Mouse (Mus musculus): Measurements from ENCODE around the gene C9. TPM values are rescaled to one million over a fixed set of nuclear protein-coding genes. Genes with fewer than 3 reads are reported as not detected.

The C9 gene
- total and polyA plus RNA-seq, 3 experiments, result not detected

- H3K4me1 ChIP-seq (ENCODE audit: control insufficient read depth in 1 of 2, insufficient read depth in 2 of 2), result no peaks in the 10 kb centered on the region
- no peak overlapping the region for H3K4me2 ChIP-seq (ENCODE audit: insufficient read depth, low read depth, poor library complexity, severe bottlenecking)
- in situ Hi-C loops (cut with MboI; ENCODE audit: low pct_ligation_motif_present, low pct_unique_long_range_greater_than_20kb, low sequenced_read_pairs) (loop anchor here (25.0 kb wide), 1 partner anchor 212 kb away; no protein-coding TSS in a partner anchor), dilution Hi-C loops (cut with MboI; ENCODE audit: extremely low pct_ligation_motif_present, extremely low pct_unique_long_range_greater_than_20kb, low sequenced_read_pairs) (no loop called here)
- H3K9me3 ChIP-seq (replicated peaks; ENCODE audit: low read length), result no peaks in the 10 kb centered on the region
- no peak for DNase-seq (ENCODE audit: extremely low read depth)
- TF ChIP-seq MAX (IDR thresholded peaks at IDR 0.05; ENCODE audit: low read length) (no peak), MEF2A (IDR thresholded peaks at IDR 0.05; ENCODE audit: borderline replicate concordance, low read depth, low read length) (no peak), NELFE (IDR thresholded peaks at IDR 0.05; ENCODE audit: low read depth, low read length) (no peak), NRF1 (IDR thresholded peaks at IDR 0.05; ENCODE audit: low read depth, low read length) (no peak), RAD21 (IDR thresholded peaks at IDR 0.05; ENCODE audit: low read depth, low read length) (no peak), PAX5 (IDR thresholded peaks at IDR 0.05; ENCODE audit: low read length) (no peak), TCF12 (IDR thresholded peaks at IDR 0.05; ENCODE audit: low read depth, low read length) (no peak), UBTF (IDR thresholded peaks at IDR 0.05; ENCODE audit: low read depth, low read length) (no peak), BHLHE40 (IDR thresholded peaks at IDR 0.05; ENCODE audit: low read depth, low read length) (no peak), ZNF384 (IDR thresholded peaks at IDR 0.05; ENCODE audit: low read depth, low read length) (no peak), EP300 (IDR thresholded peaks at IDR 0.05; ENCODE audit: low read length) (no peak), IRF4 (IDR thresholded peaks at IDR 0.05; ENCODE audit: low read depth, low read length) (no peak), POLR2AphosphoS2 (IDR thresholded peaks at IDR 0.05; ENCODE audit: low read depth, low read length) (no peak), ELF1 (IDR thresholded peaks at IDR 0.05; ENCODE audit: low read depth, low read length) (no peak)
- H3K27me3 ChIP-seq (replicated peaks), result no peaks in the 10 kb centered on the region
- no peak overlapping the region for H3K27ac ChIP-seq (ENCODE audit: insufficient read depth, low read depth)
- H3K36me3 ChIP-seq (replicated peaks in 1 of 2; ENCODE audit: control insufficient read depth in 1 of 2, insufficient read depth in 1 of 2, low read length in 1 of 2), result no peaks in the 10 kb centered on the region
- H3K79me2 ChIP-seq (replicated peaks; ENCODE audit: control insufficient read depth, extremely low read depth, insufficient read depth, poor library complexity, severe bottlenecking), result no peaks in the 10 kb centered on the region
- no peak overlapping the region for H3K4me3 ChIP-seq (replicated peaks in 1 of 3; ENCODE audit: low read depth in 2 of 3, low read length in 2 of 3, poor library complexity in 1 of 3)
- no peak overlapping the region for H3K9ac ChIP-seq (ENCODE audit: insufficient read depth, low read depth)
These were observed 3.8 kb downstream of the C9 start for GRCm38 (mm10) chr15:6448892-6449291.

GRCm38 (mm10) chr15:6454461-6454860, 9.3 kb downstream of the C9 start:
- Histone ChIP-seq H3K79me2 (replicated peaks; ENCODE audit: control insufficient read depth, extremely low read depth, insufficient read depth, poor library complexity, severe bottlenecking) (no peaks in the 10 kb centered on the region), H3K9ac (ENCODE audit: insufficient read depth, low read depth) (no peak overlapping the region), H3K4me3 (replicated peaks in 1 of 3; ENCODE audit: low read depth in 2 of 3, low read length in 2 of 3, poor library complexity in 1 of 3) (no peak overlapping the region), H3K27me3 (replicated peaks) (no peaks in the 10 kb centered on the region), H3K27ac (ENCODE audit: insufficient read depth, low read depth) (no peak overlapping the region), H3K4me2 (ENCODE audit: insufficient read depth, low read depth, poor library complexity, severe bottlenecking) (no peak overlapping the region), H3K9me3 (replicated peaks; ENCODE audit: low read length) (no peaks in the 10 kb centered on the region), H3K36me3 (replicated peaks in 1 of 2; ENCODE audit: control insufficient read depth in 1 of 2, insufficient read depth in 1 of 2, low read length in 1 of 2) (no peaks in the 10 kb centered on the region), H3K4me1 (ENCODE audit: control insufficient read depth in 1 of 2, insufficient read depth in 2 of 2) (no peaks in the 10 kb centered on the region)
- dilution Hi-C loops (cut with MboI; ENCODE audit: extremely low pct_ligation_motif_present, extremely low pct_unique_long_range_greater_than_20kb, low sequenced_read_pairs), result no loop called here
- in situ Hi-C loops (cut with MboI; ENCODE audit: low pct_ligation_motif_present, low pct_unique_long_range_greater_than_20kb, low sequenced_read_pairs), result no loop called here
- no peak for DNase-seq (ENCODE audit: extremely low read depth)
- TF ChIP-seq HCFC1 (IDR thresholded peaks at IDR 0.05; ENCODE audit: low read depth, low read length), result no peak
- TF ChIP-seq SIN3A (IDR thresholded peaks at IDR 0.05; ENCODE audit: low read length), result no peak
- no peak for TF ChIP-seq TCF12 (IDR thresholded peaks at IDR 0.05; ENCODE audit: low read depth, low read length)
- no peak for TF ChIP-seq USF1 (IDR thresholded peaks at IDR 0.05; ENCODE audit: low read depth, low read length)
- no peak for TF ChIP-seq SMC3 (IDR thresholded peaks at IDR 0.05; ENCODE audit: low read depth, low read length)
- no peak for TF ChIP-seq ZNF384 (IDR thresholded peaks at IDR 0.05; ENCODE audit: low read depth, low read length)
- TF ChIP-seq NRF1 (IDR thresholded peaks at IDR 0.05; ENCODE audit: low read depth, low read length), result no peak
- TF ChIP-seq ZC3H11A (IDR thresholded peaks at IDR 0.05; ENCODE audit: low read depth, low read length), result no peak
- TF ChIP-seq CHD1 (IDR thresholded peaks at IDR 0.05; ENCODE audit: low read depth, low read length), result no peak
- no peak for TF ChIP-seq RCOR1 (conservative IDR thresholded peaks at IDR 0.05; ENCODE audit: low read depth, low read length)
- no peak for TF ChIP-seq BHLHE40 (IDR thresholded peaks at IDR 0.05; ENCODE audit: low read depth, low read length)
- TF ChIP-seq GABPA (IDR thresholded peaks at IDR 0.05; ENCODE audit: insufficient replicate concordance, low read depth, low read length), result no peak
- TF ChIP-seq PAX5 (IDR thresholded peaks at IDR 0.05; ENCODE audit: low read length), result no peak
